Mouse (Mus musculus): Measurements from ENCODE around the gene Slc25a27. TPM values are rescaled to one million over a fixed set of nuclear protein-coding genes. Genes with fewer than 3 reads are reported as not detected.

Gene Slc25a27
- polyA plus RNA-seq, 1 experiment from 2014 or later: 78.7 TPM

GRCm38 (mm10) chr17:43611586-43611985 lies 55.4 kb downstream of the Slc25a27 start:
- no peak overlapping the region for H3K9ac ChIP-seq (replicated peaks; ENCODE audit: low read length)
- peak; percentile 31; the same call in 1 of the 2 replicates for ATAC-seq (ENCODE audit: low FRiP score, low TSS enrichment)
- DNase-seq: peak; percentile 93
- no peaks in the 10 kb centered on the region for H3K9me3 ChIP-seq (ENCODE audit: control insufficient read depth, low read length)
- H3K36me3 ChIP-seq (ENCODE audit: control insufficient read depth, insufficient read depth, low read length): no peaks in the 10 kb centered on the region
- 18% methylated on average over 7 of the region's 7 CpGs for WGBS
- no peaks in the 10 kb centered on the region for H3K27me3 ChIP-seq (ENCODE audit: control insufficient read depth, insufficient read depth, low read length)
- no peak overlapping the region for H3K4me3 ChIP-seq (replicated peaks; ENCODE audit: low read depth, low read length)
- H3K4me1 ChIP-seq (ENCODE audit: control insufficient read depth, insufficient read depth, low read length): no peaks in the 10 kb centered on the region
- H3K4me2 ChIP-seq (ENCODE audit: low read length): no peak overlapping the region
- H3K27ac ChIP-seq (replicated peaks; ENCODE audit: low read depth, low read length): no peak overlapping the region

GRCm38 (mm10) chr17:43606704-43607103 lies 60.3 kb downstream of the Slc25a27 start:
- 19% methylated on average over 3 of the region's 3 CpGs for WGBS
- ATAC-seq (ENCODE audit: low FRiP score, low TSS enrichment): no peak; the same call in 1 of the 2 replicates
- no peak overlapping the region for H3K9ac ChIP-seq (replicated peaks; ENCODE audit: low read length)
- H3K9me3 ChIP-seq (ENCODE audit: control insufficient read depth, low read length): no peaks in the 10 kb centered on the region
- DNase-seq: peak; percentile 70
- H3K4me2 ChIP-seq (ENCODE audit: low read length): no peak overlapping the region
- no peak overlapping the region for H3K27ac ChIP-seq (replicated peaks; ENCODE audit: low read depth, low read length)
- no peaks in the 10 kb centered on the region for H3K36me3 ChIP-seq (ENCODE audit: control insufficient read depth, insufficient read depth, low read length)
- no peaks in the 10 kb centered on the region for H3K4me1 ChIP-seq (ENCODE audit: control insufficient read depth, insufficient read depth, low read length)
- no peaks in the 10 kb centered on the region for H3K27me3 ChIP-seq (ENCODE audit: control insufficient read depth, insufficient read depth, low read length)
- H3K4me3 ChIP-seq (replicated peaks; ENCODE audit: low read depth, low read length): no peak overlapping the region

- no peak for DNase-seq
- Histone ChIP-seq H3K4me3 (replicated peaks; ENCODE audit: low read depth, low read length) (no peak overlapping the region), H3K27me3 (ENCODE audit: control insufficient read depth, insufficient read depth, low read length) (no peaks in the 10 kb centered on the region), H3K36me3 (ENCODE audit: control insufficient read depth, insufficient read depth, low read length) (no peaks in the 10 kb centered on the region), H3K9ac (replicated peaks; ENCODE audit: low read length) (no peak overlapping the region), H3K4me1 (ENCODE audit: control insufficient read depth, insufficient read depth, low read length) (no peaks in the 10 kb centered on the region), H3K9me3 (ENCODE audit: control insufficient read depth, low read length) (no peaks in the 10 kb centered on the region), H3K4me2 (ENCODE audit: low read length) (no peak overlapping the region), H3K27ac (replicated peaks; ENCODE audit: low read depth, low read length) (no peak overlapping the region)
- no peak for ATAC-seq (ENCODE audit: low FRiP score, low TSS enrichment)
- 72% methylated on average over 4 of the region's 4 CpGs for WGBS
Measured at GRCm38 (mm10) chr17:43598706-43599105, 68.3 kb downstream of the Slc25a27 start.

GRCm38 (mm10) chr17:43597742-43598141 lies 69.3 kb downstream of the Slc25a27 start:
- ATAC-seq (ENCODE audit: low FRiP score, low TSS enrichment) (no peak), DNase-seq (no peak)
- Histone ChIP-seq H3K9me3 (ENCODE audit: control insufficient read depth, low read length) (no peaks in the 10 kb centered on the region), H3K36me3 (ENCODE audit: control insufficient read depth, insufficient read depth, low read length) (no peaks in the 10 kb centered on the region), H3K4me2 (ENCODE audit: low read length) (no peak overlapping the region), H3K9ac (replicated peaks; ENCODE audit: low read length) (no peak overlapping the region), H3K4me3 (replicated peaks; ENCODE audit: low read depth, low read length) (no peak overlapping the region), H3K4me1 (ENCODE audit: control insufficient read depth, insufficient read depth, low read length) (no peaks in the 10 kb centered on the region), H3K27me3 (ENCODE audit: control insufficient read depth, insufficient read depth, low read length) (no peaks in the 10 kb centered on the region), H3K27ac (replicated peaks; ENCODE audit: low read depth, low read length) (no peak overlapping the region)
- WGBS: 99% methylated on average over 2 of the region's 2 CpGs

GRCm38 (mm10) chr17:43592296-43593291 lies 74.4 kb downstream of the Slc25a27 start:
- H3K4me2 ChIP-seq (ENCODE audit: low read length): no peak overlapping the region
- H3K9me3 ChIP-seq (ENCODE audit: control insufficient read depth, low read length): no peaks in the 10 kb centered on the region
- H3K4me1 ChIP-seq (ENCODE audit: control insufficient read depth, insufficient read depth, low read length): no peaks in the 10 kb centered on the region
- H3K27me3 ChIP-seq (ENCODE audit: control insufficient read depth, insufficient read depth, low read length): no peaks in the 10 kb centered on the region
- 91% methylated on average over 21 of the region's 21 CpGs for WGBS
- H3K27ac ChIP-seq (replicated peaks; ENCODE audit: low read depth, low read length): no peak overlapping the region
- ATAC-seq (ENCODE audit: low FRiP score, low TSS enrichment): no peak
- H3K36me3 ChIP-seq (ENCODE audit: control insufficient read depth, insufficient read depth, low read length): no peaks in the 10 kb centered on the region
- DNase-seq: no peak
- H3K4me3 ChIP-seq (replicated peaks; ENCODE audit: low read depth, low read length): no peak overlapping the region
- no peak overlapping the region for H3K9ac ChIP-seq (replicated peaks; ENCODE audit: low read length)

Other genes with a start within 250 kb of the Slc25a27 start
- gene Mep1a, start 164.4 kb downstream of the Slc25a27 start, polyA plus RNA-seq (2014; fragmentation: Nextera tagmentation; extraction: Ambion mirVana): 0.07 TPM in 1 of 2 replicates, not detected in the other
- 0.16 and 0.43 TPM in 2 replicates for gene Ankrd66, start 123.6 kb downstream of the Slc25a27 start, polyA plus RNA-seq (2014; fragmentation: Nextera tagmentation; extraction: Ambion mirVana)
- 18.7 and 25.2 TPM in 2 replicates for gene Pla2g7, start 99.1 kb downstream of the Slc25a27 start, polyA plus RNA-seq (2014; fragmentation: Nextera tagmentation; extraction: Ambion mirVana)
- 0.78 and 0.92 TPM in 2 replicates for gene Tdrd6, start 36.9 kb downstream of the Slc25a27 start, polyA plus RNA-seq (2014; fragmentation: Nextera tagmentation; extraction: Ambion mirVana)
- 5.7 and 10.4 TPM in 2 replicates for gene Cyp39a1, start 211 bp upstream of the Slc25a27 start, polyA plus RNA-seq (2014; fragmentation: Nextera tagmentation; extraction: Ambion mirVana)
- gene Rcan2, start 134.1 kb upstream of the Slc25a27 start, polyA plus RNA-seq (2014; fragmentation: Nextera tagmentation; extraction: Ambion mirVana): 68.5 and 79.4 TPM in 2 replicates

Measured in midbrain, embryonic 14.5 days (tissue).